Mouse (Mus musculus): ENCODE measurements around the gene Mrps27.
A peak's percentile ranks its signal among the peaks of the same experiment; 100 is the strongest.
"Not testable (repeated sequence)": the region's sequence is repeated elsewhere in the genome, so short reads cannot be mapped to it uniquely, and the experiment has no call there.

Mrps27 gene

GRCm38 (mm10) chr13:99344599-99345575 lies at the start of gene Mrps27, which contains the start of gene Ptcd2:
Mrps27 (plus strand) TSS chr13:99344786.
Ptcd2 (minus strand) TSS chr13:99344705.
- DNase-seq = peak; percentile 98

- DNase-seq = peak; percentile 19
Measured at GRCm38 (mm10) chr13:99299921-99300320, 44.7 kb upstream of the Mrps27 start.

GRCm38 (mm10) chr13:99303846-99304245 lies 40.7 kb upstream of the Mrps27 start:
- peak; percentile 70 for DNase-seq

- no peak for DNase-seq
Measured at GRCm38 (mm10) chr13:99304365-99304764, 40.2 kb upstream of the Mrps27 start.

- no peak for DNase-seq
Measured at GRCm38 (mm10) chr13:99305186-99305585, 39.4 kb upstream of the Mrps27 start.

GRCm38 (mm10) chr13:99306164-99306563 lies 38.4 kb upstream of the Mrps27 start:
- no peak for DNase-seq

GRCm38 (mm10) chr13:99307930-99308359 lies 36.6 kb upstream of the Mrps27 start:
- no peak for DNase-seq

- no peak for DNase-seq
Measured at GRCm38 (mm10) chr13:99308393-99308792, 36.2 kb upstream of the Mrps27 start.

- no peak for DNase-seq
Measured at GRCm38 (mm10) chr13:99314098-99314497, 30.5 kb upstream of the Mrps27 start.

GRCm38 (mm10) chr13:99314657-99315181 lies 29.9 kb upstream of the Mrps27 start:
- DNase-seq = no peak

GRCm38 (mm10) chr13:99316366-99316765 lies 28.2 kb upstream of the Mrps27 start:
- DNase-seq = no peak

- peak; percentile 43 for DNase-seq
Measured at GRCm38 (mm10) chr13:99317058-99317457, 27.5 kb upstream of the Mrps27 start.

- no peak for DNase-seq
Measured at GRCm38 (mm10) chr13:99320453-99320852, 24.1 kb upstream of the Mrps27 start.

GRCm38 (mm10) chr13:99322915-99323314 lies 21.7 kb upstream of the Mrps27 start:
- DNase-seq = not testable (repeated sequence)

GRCm38 (mm10) chr13:99323632-99324336 lies 20.8 kb upstream of the Mrps27 start:
- DNase-seq = no peak

- not testable (repeated sequence) for DNase-seq
Measured at GRCm38 (mm10) chr13:99324337-99324685, 20.3 kb upstream of the Mrps27 start.

GRCm38 (mm10) chr13:99331255-99331654 lies 13.3 kb upstream of the Mrps27 start:
- no peak for DNase-seq

- no peak for DNase-seq
Measured at GRCm38 (mm10) chr13:99337510-99337909, 7.1 kb upstream of the Mrps27 start.

GRCm38 (mm10) chr13:99341504-99341903 lies 3.1 kb upstream of the Mrps27 start:
- DNase-seq = no peak

- no peak for DNase-seq
Measured at GRCm38 (mm10) chr13:99343876-99344598, 549 bp upstream of the Mrps27 start.

- DNase-seq = no peak
Measured at GRCm38 (mm10) chr13:99350009-99350408, 5.4 kb downstream of the Mrps27 start.

- DNase-seq = no peak
Measured at GRCm38 (mm10) chr13:99351186-99351585, 6.6 kb downstream of the Mrps27 start.

- DNase-seq = no peak
Measured at GRCm38 (mm10) chr13:99351596-99351995, 7.0 kb downstream of the Mrps27 start.

All from right cerebral cortex, adult 18-20 months (tissue).